Mouse (Mus musculus) thymus, adult 2 months (tissue): Measurements from ENCODE around the gene Pfkfb2.

Experiments used
- CTCF ChIP-seq: fragments of 200-500 bp; IDR thresholded peaks from 2 replicates; pipeline ENCODE4 v1.5.1; 2012; ENCODE audit warnings: mild to moderate bottlenecking, control low read depth, low read length, moderate library complexity, borderline replicate concordance; ENCODE audit not compliant: control insufficient read depth, poor library complexity, insufficient read depth; ENCODE audit errors: extremely low read depth
- POLR2A ChIP-seq: fragments of 200-500 bp; IDR thresholded peaks from 2 replicates; pipeline ENCODE4 v1.6.1; 2012; ENCODE audit warnings: mild to moderate bottlenecking, low read length, control low read depth, moderate library complexity; ENCODE audit not compliant: control insufficient read depth, poor library complexity, insufficient read depth; ENCODE audit errors: extremely low read depth

DNA sequence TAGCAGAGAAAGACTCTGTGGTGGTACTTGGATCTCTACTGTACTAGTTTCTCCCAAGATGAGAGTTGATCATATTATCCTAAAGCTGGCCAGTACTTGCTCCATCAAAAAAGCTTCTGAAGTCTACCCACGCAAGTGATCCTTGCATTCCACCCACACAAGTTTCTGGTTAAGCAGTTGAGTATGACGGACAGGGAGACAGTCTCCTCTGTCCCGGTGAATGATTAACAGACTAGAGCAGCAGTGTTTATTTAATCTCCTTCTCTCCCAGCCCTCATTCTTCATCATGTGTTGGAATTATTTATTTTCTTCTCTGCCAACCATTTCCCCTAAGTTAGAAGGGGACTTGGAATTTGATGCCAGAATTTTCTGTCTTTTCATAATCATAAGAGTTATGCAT lies 67.6 kb downstream of the Pfkfb2 start, which contains the start of gene C4bp:
- no peak for TF ChIP-seq CTCF
- TF ChIP-seq POLR2A, result no peak
